9 mouse cellular contexts compared by ENCODE assay signal in the genomic region with DNA sequence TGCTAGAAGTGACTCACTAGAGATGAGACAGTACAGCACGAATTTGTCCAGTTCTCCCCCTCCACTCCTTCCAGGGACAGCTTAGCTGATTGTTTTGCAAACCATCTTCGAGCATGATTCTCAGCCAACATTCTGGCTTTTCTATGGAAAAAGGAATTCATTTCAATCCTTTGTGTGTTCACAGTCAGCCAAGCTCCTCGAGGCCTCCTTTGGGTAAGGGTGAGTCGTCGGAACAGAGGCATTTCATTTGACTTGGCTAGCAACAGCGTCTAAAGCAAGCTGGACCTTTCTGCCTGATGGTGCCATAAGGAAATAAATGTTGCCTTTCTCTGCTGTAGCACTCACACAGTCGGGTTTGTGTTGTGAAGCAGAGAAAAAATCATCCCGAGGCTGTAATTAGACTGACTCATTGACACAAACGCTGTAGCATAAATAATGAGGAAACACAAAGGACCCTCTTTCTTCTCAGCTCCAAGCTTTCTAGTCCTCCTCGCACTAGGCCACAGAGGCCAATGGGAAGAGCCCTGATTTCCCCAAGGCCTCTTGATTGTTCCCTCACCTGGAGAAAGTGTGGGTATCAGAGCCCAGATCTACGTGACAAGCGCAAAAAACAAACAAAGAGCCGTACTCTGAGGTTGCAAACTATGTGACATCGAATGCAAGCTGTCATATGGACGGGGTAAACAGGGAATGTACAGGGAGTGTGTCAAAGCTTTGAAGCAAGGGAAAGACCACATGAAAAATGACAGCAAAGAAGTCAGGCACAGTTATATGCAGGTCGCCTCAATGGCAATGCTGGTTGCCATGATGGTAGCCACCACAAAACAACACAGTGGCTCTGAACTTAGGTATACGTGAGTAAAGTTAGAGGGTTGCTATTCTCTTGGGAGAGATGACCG.
DNase-seq lines count a peak whose midpoint lies in the region; ATAC-seq and TF ChIP-seq lines count a peak whose summit lies in the region.
"Had no signal": no experiment of that assay in that cellular context is flagged by ENCODE, and none has a peak within 500 bp of the region (broad histone marks: within the 10 kb centered on the region; RNA-seq: fewer than 3 reads in every experiment).

No protein-coding gene starts in this region.

- TF ChIP-seq CTCF in lung, embryonic 14.5 days (IDR thresholded peaks at IDR 0.05; ENCODE audit: low read depth) = no peak

- no peak overlapping the region for H3K4me3 ChIP-seq in lung, embryonic 14.5 days (ENCODE audit: low read depth, low read length)
- no peak overlapping the region for H3K4me3 ChIP-seq in embryonic facial prominence, embryonic 11.5 days (ENCODE audit: low read depth, low read length)
- H3K4me3 ChIP-seq in hindbrain, embryonic 13.5 days = no peak overlapping the region
- H3K4me3 ChIP-seq: embryonic facial prominence, embryonic 15.5 days had no signal

- no peak overlapping the region for H3K4me2 ChIP-seq in lung, embryonic 14.5 days
- no peak overlapping the region for H3K4me2 ChIP-seq in embryonic facial prominence, embryonic 11.5 days (ENCODE audit: low read depth, low read length)
- H3K4me2 ChIP-seq in hindbrain, embryonic 13.5 days = no peak overlapping the region
- H3K4me2 ChIP-seq: embryonic facial prominence, embryonic 15.5 days had no signal

- ATAC-seq in lung, embryonic 14.5 days (ENCODE audit: insufficient read depth) = no peak
- ATAC-seq in embryonic facial prominence, embryonic 11.5 days (replicated peaks; ENCODE audit: insufficient number of reproducible peaks, low FRiP score, low TSS enrichment, low read depth) = 0 out of 2 replicates have a peak, but pooled peaks have one; percentile 44
- peak; percentile 78 for ATAC-seq in hindbrain, embryonic 13.5 days (ENCODE audit: low FRiP score)
- no peak for ATAC-seq in megakaryocyte-erythroid progenitor cell, adult 5-6 weeks (replicated peaks; ENCODE audit: low FRiP score, low TSS enrichment, poor library complexity, severe bottlenecking)
- ATAC-seq in inflammation-experienced regulatory T-cells, adult 6 months = no peak

- DNase-seq in lung, embryonic 14.5 days = peak; percentile 14
- DNase-seq in lung, postnatal 14 days = no peak
- peak; percentile 9 for DNase-seq in embryonic facial prominence, embryonic 11.5 days (ENCODE audit: low spot score)
- DNase-seq in retina, embryonic 14.5 days (ENCODE audit: low spot score) = peak; percentile 49
- no peak for DNase-seq in kidney, postnatal 36 days

- no peaks in the 10 kb centered on the region for H3K4me1 ChIP-seq in lung, embryonic 14.5 days (ENCODE audit: insufficient read depth)
- no peaks in the 10 kb centered on the region for H3K4me1 ChIP-seq in embryonic facial prominence, embryonic 11.5 days (ENCODE audit: control insufficient read depth, insufficient read depth, low read length)
- peaks cover 27% of the 10 kb centered on the region for H3K4me1 ChIP-seq in hindbrain, embryonic 13.5 days (replicated peaks)
- H3K4me1 ChIP-seq: embryonic facial prominence, embryonic 15.5 days had no signal

- H3K27me3 ChIP-seq in lung, embryonic 14.5 days (ENCODE audit: insufficient read depth, low read length) = no peaks in the 10 kb centered on the region
- no peaks in the 10 kb centered on the region for H3K27me3 ChIP-seq in embryonic facial prominence, embryonic 11.5 days (ENCODE audit: control insufficient read depth, insufficient read depth, low read length)
- no peaks in the 10 kb centered on the region for H3K27me3 ChIP-seq in hindbrain, embryonic 13.5 days
- H3K27me3 ChIP-seq: embryonic facial prominence, embryonic 15.5 days had no signal

- no peak overlapping the region for H3K27ac ChIP-seq in lung, embryonic 14.5 days (ENCODE audit: low read depth)
- H3K27ac ChIP-seq in embryonic facial prominence, embryonic 11.5 days (replicated peaks; ENCODE audit: low read depth, low read length) = no peak overlapping the region
- H3K27ac ChIP-seq in hindbrain, embryonic 13.5 days = peak overlapping the region; percentile 79
- H3K27ac ChIP-seq: embryonic facial prominence, embryonic 15.5 days had no signal

- no peaks in the 10 kb centered on the region for H3K36me3 ChIP-seq in lung, embryonic 14.5 days (ENCODE audit: insufficient read depth)
- no peaks in the 10 kb centered on the region for H3K36me3 ChIP-seq in embryonic facial prominence, embryonic 11.5 days (replicated peaks; ENCODE audit: control insufficient read depth, insufficient read depth, low read depth, low read length)
- no peaks in the 10 kb centered on the region for H3K36me3 ChIP-seq in hindbrain, embryonic 13.5 days
- H3K36me3 ChIP-seq: embryonic facial prominence, embryonic 15.5 days had no signal

- H3K9ac ChIP-seq in lung, embryonic 14.5 days = no peak overlapping the region
- no peak overlapping the region for H3K9ac ChIP-seq in embryonic facial prominence, embryonic 11.5 days (replicated peaks; ENCODE audit: low read length)
- peak overlapping the region; percentile 2; the same call in 1 of the 2 replicates for H3K9ac ChIP-seq in hindbrain, embryonic 13.5 days
- H3K9ac ChIP-seq: embryonic facial prominence, embryonic 15.5 days had no signal

- H3K9me3 ChIP-seq in lung, embryonic 14.5 days (ENCODE audit: low read depth, low read length) = no peaks in the 10 kb centered on the region
- H3K9me3 ChIP-seq in embryonic facial prominence, embryonic 11.5 days (replicated peaks; ENCODE audit: control insufficient read depth, low read length) = no peaks in the 10 kb centered on the region
- no peaks in the 10 kb centered on the region for H3K9me3 ChIP-seq in hindbrain, embryonic 13.5 days
- H3K9me3 ChIP-seq: embryonic facial prominence, embryonic 15.5 days had no signal

- 62% methylated on average over 18 of the region's 18 CpGs for WGBS in lung, embryonic 14.5 days
- WGBS in embryonic facial prominence, embryonic 11.5 days = 42% methylated on average over 18 of the region's 18 CpGs
- 39% methylated on average over 18 of the region's 18 CpGs for WGBS in hindbrain, embryonic 13.5 days

Comparison
In these comparisons a context has a peak if more than half of its experiments do, and no peak if none do; other contexts are left out.
1. DNase-seq: peak in lung, embryonic 14.5 days (single experiment), embryonic facial prominence, embryonic 11.5 days (single experiment) and retina, embryonic 14.5 days (single experiment); none in lung, postnatal 14 days (single experiment) and kidney, postnatal 36 days (0 of 2).
2. ATAC-seq: peak in embryonic facial prominence, embryonic 11.5 days (single experiment) and hindbrain, embryonic 13.5 days (single experiment); none in lung, embryonic 14.5 days (single experiment), megakaryocyte-erythroid progenitor cell, adult 5-6 weeks (single experiment) and inflammation-experienced regulatory T-cells, adult 6 months (single experiment).